Mouse (Mus musculus) embryonic facial prominence, embryonic 14.5 days (tissue): ENCODE results near the gene Tbce. TPM values are rescaled to one million over a fixed set of nuclear protein-coding genes. Genes with fewer than 3 reads are reported as not detected.
"Not testable (repeated sequence)": the region's sequence is repeated elsewhere in the genome, so short reads cannot be mapped to it uniquely, and the experiment has no call there.

Experiments
- ATAC-seq: fragments of 200-750 bp; cut with Nextera tagmentation; 2 replicates; pipeline ENCODE4 v1.8.0; 2017; ENCODE audit warnings: low read depth, moderate number of reproducible peaks, moderate TSS enrichment
- DNase-seq: peaks from one replicate; pipeline ENCODE4 v3.0.0-alpha.2; 2015; ENCODE audit warnings: low spot score
- H3K27ac ChIP-seq: fragments of 300-500 bp; sonication (generic); replicated peaks from 2 replicates; pipeline ENCODE4 v1.5.1; 2014; ENCODE audit warnings: low read depth, mild to moderate bottlenecking, low read length, moderate library complexity
- H3K27me3 ChIP-seq: fragments of 300-500 bp; sonication (generic); replicated peaks from 2 replicates; pipeline ENCODE4 v1.6.1; 2014; ENCODE audit warnings: low read length; ENCODE audit not compliant: control insufficient read depth, insufficient read depth
- H3K36me3 ChIP-seq: fragments of 300-500 bp; sonication (generic); 2 replicates; pipeline ENCODE4 v1.6.1; 2014; ENCODE audit warnings: low read length, mixed read lengths; ENCODE audit not compliant: control insufficient read depth, insufficient read depth
- H3K4me1 ChIP-seq: fragments of 300-500 bp; sonication (generic); 2 replicates; pipeline ENCODE4 v1.6.1; 2014; ENCODE audit warnings: antibody characterized with exemption, low read length; ENCODE audit not compliant: control insufficient read depth, insufficient read depth
- H3K4me2 ChIP-seq: fragments of 300-500 bp; sonication (generic); 2 replicates; pipeline ENCODE4 v1.6.1; 2014; ENCODE audit warnings: low read depth, mild to moderate bottlenecking, low read length, moderate library complexity, mixed read lengths
- H3K4me3 ChIP-seq: fragments of 300-500 bp; sonication (generic); 2 replicates; pipeline ENCODE4 v1.5.1; 2014; ENCODE audit warnings: low read depth, mild to moderate bottlenecking, low read length
- H3K9ac ChIP-seq: fragments of 300-500 bp; sonication (generic); 2 replicates; pipeline ENCODE4 v1.6.1; 2014; ENCODE audit warnings: low read depth, mild to moderate bottlenecking, low read length, moderate library complexity, mixed read lengths
- H3K9me3 ChIP-seq: fragments of 300-500 bp; sonication (generic); 2 replicates; pipeline ENCODE4 v1.6.1; 2016; ENCODE audit warnings: low read length; ENCODE audit not compliant: control insufficient read depth
- WGBS: fragments of 180-500 bp; shearing (Covaris S2); extraction: QIAGEN DNeasy Blood & Tissue Kit; methylation state at CpG from one replicate; pipeline ENCODE4 v1.1.7; 2014; 5-methylcytosine and 5-hydroxymethylcytosine counted together
- polyA plus RNA-seq: library from polyadenylated mRNA; unstranded; fragments of >200 nt; fragmentation: Nextera tagmentation; extraction: Ambion mirVana; gene quantifications from 2 replicates; pipeline ENCODE4 v1.2.1, GENCODE M21; 2014

Tbce gene
- polyA plus RNA-seq, 1 experiment from 2014 or later = 47.5 TPM

DNA sequence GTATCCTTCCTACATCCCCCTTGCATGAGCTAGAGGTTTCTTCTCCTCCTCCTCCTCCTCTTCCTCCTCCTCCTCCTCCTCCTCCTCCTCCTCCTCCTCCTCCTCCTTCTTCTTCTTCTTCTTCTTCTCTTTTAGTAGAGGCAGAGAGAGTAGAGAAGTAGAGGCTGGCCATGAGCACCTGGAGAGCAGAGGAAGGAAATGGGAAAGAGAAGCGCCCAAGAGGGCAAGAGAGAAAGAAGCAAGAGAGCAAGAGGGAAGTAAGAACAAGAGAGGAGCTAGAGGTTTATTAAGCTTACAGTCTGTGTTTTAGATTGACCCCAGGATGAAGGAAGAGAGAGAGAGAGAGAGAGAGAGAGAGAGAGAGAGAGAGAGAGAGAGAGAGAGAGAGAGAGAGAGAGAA is 57.6 kb downstream of the Tbce start:
- not testable (repeated sequence) for DNase-seq, H3K9me3 ChIP-seq, H3K9ac ChIP-seq, H3K27me3 ChIP-seq, H3K27ac ChIP-seq, H3K4me3 ChIP-seq, H3K4me2 ChIP-seq, ATAC-seq, H3K4me1 ChIP-seq
- WGBS = 90% methylated on average over 1 of the region's 1 CpGs
- H3K36me3 ChIP-seq = peaks cover 12% of the 10 kb centered on the region; the same call in 1 of the 2 replicates

DNA sequence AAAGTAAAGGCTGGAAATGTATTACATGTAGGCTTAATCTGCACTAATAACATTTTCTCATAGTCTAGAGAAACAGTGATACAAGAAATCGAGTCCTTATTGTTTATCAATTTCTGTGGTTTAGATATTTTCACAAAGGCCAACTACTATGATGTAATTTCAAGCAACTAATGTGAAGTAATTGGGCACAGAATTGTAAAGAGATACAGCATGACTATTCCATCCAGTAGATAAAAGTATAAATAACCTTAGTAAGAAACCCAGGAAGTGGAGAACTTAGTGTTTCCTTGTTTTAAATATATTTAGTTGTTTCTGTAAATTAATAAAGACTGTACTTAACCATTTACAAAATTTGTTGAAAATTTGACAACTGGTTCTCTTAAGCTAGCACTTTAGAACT is 69.6 kb downstream of the Tbce start:
- Histone ChIP-seq H3K4me1 (no peaks in the 10 kb centered on the region), H3K9me3 (no peaks in the 10 kb centered on the region), H3K36me3 (peaks cover 15% of the 10 kb centered on the region), H3K27ac (no peak overlapping the region), H3K4me3 (no peak overlapping the region), H3K27me3 (no peaks in the 10 kb centered on the region), H3K9ac (no peak overlapping the region), H3K4me2 (no peak overlapping the region)
- 88% methylated on average over 1 of the region's 1 CpGs for WGBS
- DNase-seq (no peak), ATAC-seq (no peak)

DNA sequence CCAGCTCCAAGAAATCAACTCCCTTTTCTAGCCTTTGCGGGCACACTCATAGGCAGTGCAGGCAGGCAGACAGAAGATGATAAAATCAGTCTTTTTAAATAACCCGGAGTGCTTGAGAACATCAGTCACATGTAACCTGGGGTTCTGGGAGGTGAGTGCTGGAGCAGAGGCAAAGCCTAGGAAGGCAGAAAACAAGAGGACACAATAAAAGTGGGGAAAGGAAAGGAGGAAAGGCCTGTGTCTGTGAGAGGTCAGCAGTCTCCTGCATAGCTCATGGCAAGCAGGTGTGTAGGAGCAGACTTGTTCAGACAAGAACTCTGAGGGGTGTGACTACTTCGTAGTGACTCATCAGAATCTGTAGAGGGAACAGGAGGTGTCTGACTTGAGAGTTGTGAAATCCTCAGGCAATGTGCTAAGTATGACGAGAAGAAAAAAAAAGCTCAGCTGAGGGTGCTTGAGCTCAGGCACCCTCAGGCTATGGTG is 70.8 kb downstream of the Tbce start:
- peak; percentile 74 for DNase-seq
- ATAC-seq = peak; percentile 88
- Histone ChIP-seq H3K9ac (no peak overlapping the region), H3K27me3 (no peaks in the 10 kb centered on the region), H3K4me2 (no peak overlapping the region), H3K4me3 (no peak overlapping the region), H3K4me1 (no peaks in the 10 kb centered on the region), H3K9me3 (no peaks in the 10 kb centered on the region), H3K36me3 (peaks cover 15% of the 10 kb centered on the region), H3K27ac (no peak overlapping the region)
- WGBS = 83% methylated on average over 4 of the region's 4 CpGs

DNA sequence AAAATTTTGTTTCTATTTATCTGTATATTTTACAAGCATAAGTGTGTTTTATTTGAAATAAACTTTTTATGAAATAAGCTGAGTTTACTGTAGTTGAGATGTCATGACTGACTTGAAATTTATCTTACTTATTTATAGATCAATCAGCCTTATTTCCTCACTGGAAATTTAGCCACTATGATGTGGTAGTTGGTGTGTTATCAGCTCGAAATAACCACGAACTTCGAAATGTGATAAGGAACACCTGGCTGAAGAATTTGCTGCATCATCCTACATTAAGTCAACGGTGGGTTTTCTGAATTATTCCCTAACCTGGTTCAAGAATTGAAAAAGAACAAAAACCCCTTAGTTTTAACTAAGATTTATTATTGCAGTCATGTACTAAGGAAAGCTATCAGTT is 73.3 kb downstream of the Tbce start:
- Histone ChIP-seq H3K27ac (no peak overlapping the region), H3K9ac (no peak overlapping the region), H3K9me3 (no peaks in the 10 kb centered on the region), H3K4me2 (no peak overlapping the region), H3K4me3 (no peak overlapping the region), H3K27me3 (no peaks in the 10 kb centered on the region), H3K36me3 (peaks cover 15% of the 10 kb centered on the region), H3K4me1 (no peaks in the 10 kb centered on the region)
- no peak for DNase-seq
- WGBS = 74% methylated on average over 4 of the region's 4 CpGs
- ATAC-seq = no peak

DNA sequence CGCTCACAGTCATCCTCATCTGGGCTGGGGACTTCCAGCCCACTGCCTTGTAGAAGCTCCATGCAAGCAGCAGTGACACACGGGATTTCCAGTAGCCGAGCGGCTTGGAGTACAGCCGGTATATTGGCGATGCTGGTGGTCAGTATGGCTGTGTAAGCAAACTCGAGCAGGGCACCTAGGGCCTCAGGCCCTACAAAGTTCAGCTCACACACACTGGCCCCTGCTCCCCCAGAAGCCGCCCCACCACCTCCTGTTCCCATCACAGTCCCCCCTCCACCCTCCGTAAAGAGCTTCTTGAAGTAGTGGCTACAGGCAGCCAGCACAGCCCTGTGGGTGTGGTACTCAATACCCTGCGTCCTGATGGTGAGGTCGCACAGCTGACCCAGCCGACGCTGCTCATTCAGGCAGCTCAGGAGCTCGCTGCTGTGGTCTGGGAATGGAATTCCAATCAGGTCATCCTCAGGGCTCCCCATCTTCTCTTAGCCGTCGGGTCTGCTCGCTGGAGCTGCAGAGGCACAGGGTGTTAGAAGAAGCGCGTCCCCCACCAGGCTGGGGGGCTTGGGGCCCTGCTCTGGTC is 74.0 kb downstream of the Tbce start:
- DNase-seq (no peak), ATAC-seq (no peak)
- Histone ChIP-seq H3K9me3 (no peaks in the 10 kb centered on the region), H3K27me3 (no peaks in the 10 kb centered on the region), H3K4me1 (no peaks in the 10 kb centered on the region), H3K4me3 (no peak overlapping the region), H3K4me2 (no peak overlapping the region), H3K36me3 (peaks cover 15% of the 10 kb centered on the region), H3K9ac (no peak overlapping the region), H3K27ac (no peak overlapping the region)
- WGBS = 68% methylated on average over 18 of the region's 19 CpGs

DNA sequence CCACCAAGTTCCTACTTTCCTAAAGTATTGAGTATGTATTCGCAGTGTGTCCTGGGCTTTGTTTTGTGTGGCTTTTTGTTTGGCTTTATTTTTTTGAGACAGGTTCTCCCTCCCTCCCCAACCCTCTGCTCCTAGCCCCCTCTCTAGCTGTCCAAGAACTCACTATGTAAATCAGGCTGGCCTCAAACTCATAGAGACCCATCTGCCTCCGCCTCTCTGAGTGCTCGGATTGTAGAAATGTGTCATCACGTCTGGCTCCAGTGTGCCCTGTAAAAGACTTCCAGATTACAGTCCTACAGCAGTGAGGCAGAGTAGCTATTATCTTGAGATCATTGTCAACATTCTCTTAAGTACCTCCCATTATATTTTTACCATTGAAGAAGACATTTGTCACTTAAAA is 78.4 kb downstream of the Tbce start:
- ATAC-seq (no peak), DNase-seq (no peak)
- no peaks in the 10 kb centered on the region for H3K4me1 ChIP-seq
- H3K9me3 ChIP-seq = no peaks in the 10 kb centered on the region
- H3K9ac ChIP-seq = no peak overlapping the region
- no peaks in the 10 kb centered on the region for H3K36me3 ChIP-seq
- no peak overlapping the region for H3K4me2 ChIP-seq
- no peak overlapping the region for H3K27ac ChIP-seq
- H3K27me3 ChIP-seq = no peaks in the 10 kb centered on the region
- 77% methylated on average over 4 of the region's 4 CpGs for WGBS
- H3K4me3 ChIP-seq = no peak overlapping the region

DNA sequence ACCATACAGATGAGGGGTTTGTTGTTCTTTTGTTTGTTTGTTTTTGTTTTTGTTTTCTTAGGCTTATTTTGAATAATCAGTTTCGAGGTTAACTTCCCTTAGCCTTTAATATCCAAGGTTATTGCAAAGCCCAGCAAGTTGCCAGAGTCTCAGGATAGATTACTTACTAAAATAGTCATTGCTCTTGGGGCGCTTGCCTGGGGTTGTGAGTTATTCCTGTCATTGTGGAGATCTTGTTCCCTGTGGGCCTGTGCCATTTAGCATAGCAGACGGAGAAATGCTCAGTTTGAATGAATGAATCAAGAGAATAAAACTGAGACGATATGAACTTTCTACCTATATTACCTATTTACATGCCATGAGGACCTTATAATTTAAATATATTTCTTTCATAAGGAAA is 79.2 kb downstream of the Tbce start:
- Histone ChIP-seq H3K27ac (no peak overlapping the region), H3K9ac (no peak overlapping the region), H3K27me3 (no peaks in the 10 kb centered on the region), H3K4me1 (no peaks in the 10 kb centered on the region), H3K36me3 (no peaks in the 10 kb centered on the region), H3K4me2 (no peak overlapping the region), H3K4me3 (no peak overlapping the region), H3K9me3 (no peaks in the 10 kb centered on the region)
- 90% methylated on average over 4 of the region's 4 CpGs for WGBS
- ATAC-seq (no peak), DNase-seq (no peak)

DNA sequence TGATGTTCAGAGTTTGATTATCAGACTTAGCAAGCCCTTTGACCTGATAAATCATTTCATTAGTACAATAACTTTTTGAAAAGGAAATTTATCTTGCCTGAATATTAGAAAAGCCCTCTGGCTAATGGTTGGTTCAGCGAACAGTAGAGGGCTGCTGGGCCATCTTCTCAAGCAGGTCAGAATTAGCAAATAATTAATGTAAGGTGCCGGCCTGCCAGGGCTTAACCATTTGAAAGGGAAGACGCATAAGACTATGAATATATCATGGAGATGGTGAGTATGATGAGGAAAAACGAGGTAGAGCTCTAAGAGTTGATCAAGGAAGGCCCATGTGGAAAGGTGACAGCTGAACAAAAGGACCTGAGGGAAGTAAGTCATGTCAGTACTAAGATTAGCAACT is 82.8 kb downstream of the Tbce start:
- Histone ChIP-seq H3K36me3 (no peaks in the 10 kb centered on the region), H3K4me3 (no peak overlapping the region), H3K27ac (no peak overlapping the region), H3K9me3 (no peaks in the 10 kb centered on the region), H3K9ac (no peak overlapping the region), H3K4me1 (0 out of 2 replicates have a peak, but pooled peaks cover 2% of the 10 kb centered on the region), H3K4me2 (no peak overlapping the region), H3K27me3 (no peaks in the 10 kb centered on the region)
- no peak for DNase-seq
- no peak for ATAC-seq
- 82% methylated on average over 4 of the region's 4 CpGs for WGBS

DNA sequence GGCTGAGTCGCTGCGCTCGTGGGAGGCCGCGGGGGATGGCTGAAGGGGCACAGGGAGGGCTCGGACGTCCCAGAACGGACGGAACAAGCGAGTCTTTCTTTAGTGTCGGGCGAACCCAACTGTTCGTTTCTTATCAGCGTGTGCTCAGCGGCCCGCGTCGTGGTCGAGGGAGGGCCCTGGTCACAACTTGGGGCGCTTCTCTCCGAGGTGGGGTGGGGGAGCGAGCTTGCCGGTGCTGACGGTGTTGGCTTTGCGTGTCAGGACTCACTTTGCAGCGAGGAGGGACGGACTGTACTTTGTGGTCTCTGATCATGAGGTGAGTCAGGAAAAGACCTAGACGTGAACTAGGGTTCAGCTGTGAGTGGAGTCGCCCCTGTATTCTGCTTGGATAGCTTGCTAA is 84.5 kb downstream of the Tbce start:
- Histone ChIP-seq H3K27ac (peak overlapping the region; percentile 87), H3K4me2 (peak overlapping the region; percentile 81), H3K27me3 (no peaks in the 10 kb centered on the region), H3K4me3 (peak overlapping the region; percentile 92), H3K4me1 (0 out of 2 replicates have a peak, but pooled peaks cover 2% of the 10 kb centered on the region), H3K9me3 (no peaks in the 10 kb centered on the region), H3K9ac (peak overlapping the region; percentile 80), H3K36me3 (no peaks in the 10 kb centered on the region)
- ATAC-seq (peak; percentile 16; the same call in 1 of the 2 replicates), DNase-seq (peak; percentile 56)
- WGBS = 2% methylated on average over 21 of the region's 29 CpGs
